Mouse (Mus musculus): ENCODE results near the gene Hsph1.

GRCm38 (mm10) chr5:149635556-149635955 is 620 bp downstream of the Hsph1 start:
- TF ChIP-seq CTCF (IDR thresholded peaks at IDR 0.05; ENCODE audit: insufficient read depth, low read depth, low read length) (no peak), POLR2A (IDR thresholded peaks at IDR 0.05; ENCODE audit: insufficient read depth, low read depth, low read length) (no peak)

All from olfactory bulb, adult 2 months (tissue).